Mouse (Mus musculus): ENCODE results near the gene Dapk3.
"Not testable (repeated sequence)": the region's sequence is repeated elsewhere in the genome, so short reads cannot be mapped to it uniquely, and the experiment has no call there.

The Dapk3 gene

DNA sequence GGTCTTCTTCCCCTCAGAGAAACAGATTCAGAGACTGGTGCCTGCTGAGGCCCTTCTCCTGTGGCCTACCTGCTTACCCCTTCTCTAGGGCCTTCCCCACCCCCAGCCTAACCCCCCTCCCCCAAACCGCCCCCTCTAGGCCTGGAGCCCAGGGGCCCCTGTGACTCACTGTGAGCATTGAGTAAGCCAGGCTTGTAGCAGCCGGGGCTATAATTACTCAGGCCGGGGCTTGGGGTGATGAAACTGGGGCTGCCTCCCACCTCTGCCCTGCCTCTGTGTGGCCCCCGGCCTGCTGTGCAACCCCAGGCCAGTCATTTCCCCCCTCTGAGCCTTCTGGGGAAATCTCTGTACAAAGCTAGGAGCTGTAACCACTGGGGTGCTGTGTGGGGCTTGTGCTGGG lies 36.5 kb upstream of the Dapk3 start:
- DNase-seq: no peak

DNA sequence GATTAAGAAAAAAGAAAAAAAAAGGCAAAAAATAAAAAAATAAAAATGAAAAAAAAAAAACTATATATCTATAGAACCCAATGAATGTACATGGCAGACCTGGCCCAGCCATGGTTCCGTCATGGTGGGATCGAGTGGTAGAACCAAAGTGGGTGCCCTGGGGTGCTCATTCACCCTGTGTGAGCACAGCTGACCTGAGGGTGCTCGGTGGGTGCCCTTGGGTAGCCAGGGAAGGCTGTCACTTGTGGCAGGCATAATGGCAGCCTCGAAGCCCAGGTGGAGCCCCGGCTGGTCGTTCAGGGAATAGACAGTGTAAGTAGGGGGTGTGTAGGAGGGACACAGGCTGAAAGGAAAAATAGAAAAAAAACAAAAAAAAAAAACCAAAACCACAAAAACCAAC lies 31.5 kb upstream of the Dapk3 start:
- DNase-seq: no peak

DNA sequence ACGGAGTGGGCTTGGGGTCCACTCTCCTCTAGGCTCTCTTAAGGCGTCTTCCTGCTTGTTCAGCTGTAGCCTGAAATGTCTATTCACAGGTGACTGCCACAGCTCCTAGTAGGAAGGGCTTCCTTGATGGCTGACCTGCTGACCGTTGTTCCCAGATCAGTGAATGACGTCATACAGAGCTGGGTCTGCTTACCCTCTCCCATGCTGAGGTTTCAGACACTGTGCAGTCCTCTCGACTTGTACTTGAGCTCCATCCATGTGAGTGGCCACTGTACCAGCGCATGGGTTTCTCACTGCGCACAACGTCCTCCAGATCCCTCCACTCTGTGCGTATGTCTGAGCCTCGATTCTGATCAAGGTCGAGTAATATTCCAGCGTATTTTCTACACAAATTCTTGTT lies 30.2 kb upstream of the Dapk3 start:
- DNase-seq: no peak

DNA sequence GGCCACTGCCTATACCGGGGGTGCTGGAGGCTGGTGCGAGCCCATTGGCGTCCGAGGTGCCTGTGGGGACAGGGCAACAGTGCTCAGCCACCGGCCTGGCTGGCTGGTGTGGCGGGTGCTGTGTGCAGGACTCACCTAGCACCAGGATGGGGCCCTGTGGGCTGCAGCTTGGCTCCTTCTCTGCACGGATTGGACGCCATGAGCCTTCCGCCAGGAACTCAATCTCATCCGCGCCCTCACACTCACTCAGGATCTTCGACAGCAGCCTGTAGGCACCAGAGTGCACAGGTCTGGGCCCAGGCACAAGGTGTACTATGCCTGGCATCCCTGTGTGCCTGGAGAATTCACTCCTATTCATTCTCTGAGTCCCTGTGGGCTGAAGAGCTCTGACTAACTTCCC lies 28.5 kb upstream of the Dapk3 start:
- DNase-seq: no peak

DNA sequence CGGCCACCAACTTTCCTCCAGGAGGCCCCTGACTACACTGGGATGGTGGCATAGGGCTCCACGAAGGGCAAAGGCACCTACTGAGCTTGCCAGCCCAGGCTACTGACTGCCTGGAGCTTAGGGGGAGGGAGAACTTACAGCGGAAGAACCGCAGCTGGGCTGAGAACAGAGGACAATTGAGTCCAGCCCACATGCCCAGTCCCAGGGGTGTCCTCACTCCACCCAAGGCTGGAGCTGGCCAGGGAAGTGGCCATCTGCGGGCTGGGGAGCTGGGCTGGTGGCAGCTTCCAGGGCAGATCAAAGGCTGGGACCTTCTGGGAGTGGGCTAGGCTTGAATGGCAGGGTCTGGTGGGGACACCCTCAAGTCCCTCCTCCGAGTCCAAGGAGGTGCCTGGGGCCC lies 28.1 kb upstream of the Dapk3 start:
- DNase-seq: no peak

DNA sequence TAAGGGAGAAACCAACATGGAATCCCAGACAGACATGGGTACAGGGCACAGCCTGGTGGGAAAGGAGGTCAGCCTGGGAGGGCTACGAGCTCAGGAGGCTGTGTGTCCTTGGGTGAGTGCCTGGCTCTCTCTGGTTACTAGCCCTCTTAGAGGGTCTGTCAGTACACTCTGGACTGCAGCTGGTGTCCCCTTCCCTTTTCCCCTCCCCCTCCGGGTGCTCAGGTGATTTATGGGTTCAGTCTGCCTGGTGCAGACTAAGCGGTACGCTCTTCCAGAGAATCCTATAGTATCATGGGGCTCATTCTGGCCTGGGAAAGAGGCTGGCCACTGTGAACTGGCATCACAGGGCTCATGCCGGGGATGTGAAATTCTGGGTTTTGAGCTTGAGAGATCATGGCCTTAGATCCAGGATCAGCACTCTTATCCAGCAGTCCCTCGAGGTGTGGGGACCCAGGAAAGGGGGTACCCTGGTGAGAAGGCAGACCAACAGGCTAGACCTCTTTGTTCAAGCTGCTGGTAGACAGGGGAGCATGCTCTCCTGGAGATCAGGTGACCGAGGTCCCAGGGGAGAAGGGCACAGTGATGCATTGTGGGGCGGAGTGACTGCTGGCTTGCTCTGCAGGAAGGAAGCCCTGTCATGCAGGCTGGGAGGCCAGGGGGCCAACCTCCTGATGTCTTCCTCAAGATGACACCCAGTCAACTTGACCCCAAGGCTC lies 21.0 kb upstream of the Dapk3 start:
- DNase-seq: peak; percentile 95

DNA sequence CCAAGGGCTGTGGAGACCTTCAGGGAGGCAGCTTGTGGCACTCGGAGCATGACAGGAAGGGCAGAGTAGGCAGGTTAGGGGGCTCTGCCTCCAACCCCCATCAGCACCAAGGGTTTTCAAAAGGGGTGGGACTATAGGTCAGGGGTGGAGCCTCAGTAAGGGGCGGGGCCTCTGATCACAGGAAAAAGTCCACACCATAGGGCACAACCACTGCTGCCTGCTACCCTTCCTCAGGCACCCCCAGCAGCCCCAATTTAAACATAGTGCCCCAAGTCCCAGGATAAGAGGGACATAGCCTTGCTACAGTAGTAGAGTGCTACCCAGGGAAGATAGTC lies 20.5 kb upstream of the Dapk3 start:
- no peak for DNase-seq

DNA sequence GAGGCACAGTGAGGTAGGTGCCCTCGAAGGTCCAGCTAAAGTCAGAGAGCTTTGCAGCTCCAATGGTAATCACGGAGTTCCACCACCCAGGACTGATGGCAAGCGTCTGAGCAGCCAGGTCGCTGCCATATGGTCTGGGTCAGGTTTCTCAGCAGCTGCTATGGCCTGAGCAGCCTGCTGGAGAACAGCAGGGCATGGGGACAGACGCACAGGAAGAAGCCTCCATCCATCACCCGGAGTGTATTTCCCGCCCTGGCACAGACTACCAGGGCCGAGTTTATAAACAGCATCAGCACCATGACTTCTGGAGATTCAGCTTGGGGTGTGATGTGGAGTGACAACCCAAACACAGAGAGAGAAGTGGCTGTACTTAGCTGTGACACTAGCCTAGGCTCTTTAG lies 17.7 kb upstream of the Dapk3 start:
- DNase-seq: no peak

DNA sequence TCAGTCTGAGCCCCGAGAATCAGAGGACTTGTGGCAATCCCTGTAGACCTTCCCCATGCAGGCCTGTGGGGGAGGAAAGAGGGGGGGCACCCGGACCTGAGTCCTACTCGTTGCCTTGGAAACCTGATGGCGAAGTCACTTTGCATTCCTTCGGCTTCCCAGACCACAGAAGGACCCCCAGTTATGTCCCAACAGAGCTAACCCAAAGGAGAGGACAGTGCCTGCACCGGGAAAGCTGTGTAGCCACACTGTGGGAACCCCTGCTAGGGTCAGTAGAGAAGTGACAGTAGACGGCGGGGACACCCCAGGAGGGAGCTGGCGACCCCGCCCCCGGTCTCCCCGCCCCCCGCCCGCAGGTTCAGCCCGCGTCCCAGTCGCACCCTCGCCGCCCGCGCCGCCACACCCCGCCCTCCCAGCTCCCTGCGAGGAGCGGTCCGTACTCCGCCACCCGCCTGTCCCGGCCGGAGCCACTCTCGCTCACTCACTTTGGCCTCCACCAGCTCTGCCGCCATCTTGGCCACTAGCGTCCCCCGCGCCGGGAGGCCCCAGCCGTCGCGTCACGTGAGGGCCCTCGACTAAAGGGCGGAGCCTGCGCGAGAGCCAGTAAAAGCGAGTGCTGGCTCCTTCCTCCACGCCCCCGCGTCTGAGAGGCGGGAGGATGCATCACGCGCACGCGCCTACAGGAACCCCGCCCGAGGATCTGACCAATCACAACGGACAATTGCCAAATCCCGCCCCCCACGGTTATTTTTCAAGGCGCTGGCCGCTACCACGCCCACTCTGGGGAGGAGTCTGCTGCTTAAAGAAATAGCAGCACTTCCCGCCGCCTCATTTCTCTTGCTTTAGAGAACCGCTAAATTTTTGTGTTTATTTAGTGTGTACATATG lies 15.4 kb upstream of the Dapk3 start, which contains the start of gene Pias4:
Gene Pias4 (minus strand): TSS at position 724 of the 887 bp plus-strand sequence.
- peak; percentile 100 for DNase-seq

DNA sequence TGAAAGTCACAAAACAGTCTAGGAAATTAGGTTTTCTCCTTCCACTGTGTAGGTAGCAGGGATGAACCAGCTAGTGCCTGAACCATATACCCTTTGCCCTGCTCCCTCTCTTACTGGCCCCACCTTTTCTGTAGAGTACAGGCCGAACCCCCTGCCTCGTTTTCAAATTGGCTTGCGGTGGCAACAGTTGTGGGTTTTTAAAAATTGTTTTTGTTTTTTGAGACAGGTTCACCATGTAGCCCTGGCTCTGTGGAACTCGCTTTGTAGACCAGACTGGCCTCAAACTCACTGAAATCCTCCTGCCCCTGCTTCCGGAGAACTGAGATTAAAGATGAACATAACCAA lies 14.7 kb upstream of the Dapk3 start:
- DNase-seq: no peak

DNA sequence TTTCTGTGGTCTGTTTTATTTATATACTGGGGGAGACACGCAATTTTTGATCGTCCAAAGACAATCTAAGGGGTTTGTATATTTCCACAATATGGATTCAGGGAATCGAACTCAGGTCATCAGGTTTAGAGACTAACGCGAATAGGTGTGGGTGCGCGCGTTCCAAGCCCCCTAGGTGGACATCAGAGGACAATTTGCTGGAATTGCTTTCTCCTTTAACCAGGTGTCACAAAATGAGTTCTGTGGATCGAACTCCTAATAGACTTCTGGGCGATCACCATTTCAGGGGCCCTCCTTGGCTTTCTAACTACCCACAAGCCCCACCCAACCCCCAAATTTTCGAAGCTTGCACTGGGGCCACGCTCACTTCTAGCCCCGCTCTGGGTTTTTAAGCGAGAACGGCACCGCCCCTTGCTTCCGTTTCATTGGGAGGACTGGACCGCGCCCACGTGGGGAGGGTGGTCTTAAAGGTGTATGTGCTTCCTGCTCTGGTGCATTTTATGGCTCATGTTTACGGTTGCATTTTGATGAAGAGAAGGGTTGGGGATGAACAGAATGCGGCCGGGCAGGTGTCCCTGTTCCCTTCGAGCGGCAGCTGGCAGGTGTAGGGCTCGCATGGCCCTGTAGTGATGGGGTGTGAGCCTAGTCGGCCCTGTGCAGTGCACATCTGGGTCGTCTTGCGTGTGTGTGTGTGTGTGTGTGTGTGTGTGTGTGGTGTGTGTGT lies 14.1 kb upstream of the Dapk3 start:
- DNase-seq: peak; percentile 99

DNA sequence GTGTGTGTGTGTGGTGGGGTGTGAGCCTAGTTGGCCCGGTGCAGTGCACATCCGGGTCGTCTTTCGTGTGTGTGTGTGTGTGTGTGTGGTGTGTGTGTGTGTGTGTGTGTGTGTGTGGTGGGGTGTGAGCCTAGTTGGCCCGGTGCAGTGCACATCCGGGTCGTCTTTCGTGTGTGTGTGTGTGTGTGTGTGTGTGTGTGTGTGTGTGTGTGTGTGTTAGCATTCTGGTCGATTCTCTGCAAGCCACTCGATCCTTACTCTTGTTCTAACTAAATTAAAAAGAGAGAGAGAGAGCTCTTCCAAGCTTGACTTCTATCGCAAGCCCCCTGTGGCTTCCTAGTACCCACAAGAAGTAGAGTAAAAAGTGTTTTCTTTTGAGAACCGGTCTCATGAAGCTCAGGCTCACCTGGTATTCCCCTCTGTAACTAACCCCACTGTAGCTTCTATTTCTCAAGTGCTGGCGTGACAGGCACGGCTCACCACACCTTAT lies 13.3 kb upstream of the Dapk3 start:
- not testable (repeated sequence) for DNase-seq

DNA sequence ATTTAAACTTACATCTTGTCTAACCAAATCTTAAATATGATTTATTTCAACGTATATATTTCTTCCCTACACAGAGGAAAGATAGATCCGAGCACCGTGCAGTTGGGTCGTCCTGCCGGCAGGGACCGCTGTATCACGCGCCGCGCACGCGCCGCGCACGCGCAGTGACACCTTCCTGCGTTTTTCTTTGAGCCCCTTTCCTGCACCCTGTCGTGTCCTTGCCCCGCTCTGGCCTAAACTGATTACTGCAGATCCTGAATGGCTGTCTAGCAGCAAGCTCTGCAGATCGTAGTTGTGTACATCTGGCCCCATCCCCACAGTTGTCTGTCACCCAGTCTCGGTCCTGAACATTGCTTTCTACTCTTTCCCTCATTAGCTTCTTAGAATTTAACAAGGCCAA lies 9.7 kb upstream of the Dapk3 start:
- peak; percentile 97 for DNase-seq

DNA sequence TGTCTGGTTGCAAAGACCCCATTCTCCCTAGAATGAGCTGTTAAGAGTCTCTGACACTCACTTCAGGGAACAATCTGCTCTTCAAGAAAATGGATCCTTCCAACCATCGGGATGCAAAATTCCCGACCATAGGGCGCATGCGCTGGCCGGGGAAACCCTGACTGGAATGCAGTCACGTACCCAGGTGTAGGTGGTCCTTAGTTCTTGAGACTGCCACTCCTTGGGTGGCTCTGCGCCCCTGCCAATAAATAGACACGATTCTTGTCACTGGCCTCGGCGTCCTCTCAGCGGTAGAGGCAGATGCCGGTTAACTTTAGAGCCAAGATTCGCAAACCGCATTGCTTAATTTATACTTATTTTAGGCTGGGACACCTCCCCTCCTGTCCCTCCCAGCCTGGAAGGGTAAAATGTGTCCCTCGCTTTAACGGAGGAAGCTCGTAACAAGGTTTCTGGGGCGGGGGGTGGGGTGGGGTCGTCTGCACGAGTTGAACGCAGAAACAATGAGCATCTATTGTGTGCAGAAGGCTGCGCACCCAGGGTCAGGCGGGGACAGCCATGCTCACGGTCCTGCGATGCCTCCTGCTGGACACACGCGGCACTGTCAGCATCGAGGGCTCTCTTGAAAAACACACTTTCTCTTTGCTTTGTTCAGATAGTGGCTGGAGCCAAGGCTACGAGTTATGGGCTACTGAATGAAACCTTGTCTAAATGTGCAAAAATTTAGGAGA lies 8.0 kb upstream of the Dapk3 start:
- DNase-seq: peak; percentile 98

DNA sequence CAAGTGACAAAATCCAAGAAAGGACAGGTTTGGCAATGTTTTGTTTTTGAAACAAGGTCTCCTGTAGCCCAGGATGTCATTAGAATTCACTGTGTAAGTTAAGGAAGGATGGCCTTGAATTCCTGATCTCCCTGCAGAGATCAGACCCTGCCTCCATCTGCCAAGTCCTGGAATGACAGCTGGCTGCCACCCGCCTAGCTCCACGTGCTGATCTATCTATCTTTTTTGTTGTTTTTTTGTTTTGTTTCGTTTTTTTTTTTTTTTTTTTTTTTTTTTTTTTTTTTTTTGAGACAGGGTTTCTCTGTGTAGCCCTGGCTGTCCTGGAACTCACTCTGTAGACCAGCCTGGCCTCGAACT lies 7.5 kb upstream of the Dapk3 start:
- peak; percentile 95 for DNase-seq

DNA sequence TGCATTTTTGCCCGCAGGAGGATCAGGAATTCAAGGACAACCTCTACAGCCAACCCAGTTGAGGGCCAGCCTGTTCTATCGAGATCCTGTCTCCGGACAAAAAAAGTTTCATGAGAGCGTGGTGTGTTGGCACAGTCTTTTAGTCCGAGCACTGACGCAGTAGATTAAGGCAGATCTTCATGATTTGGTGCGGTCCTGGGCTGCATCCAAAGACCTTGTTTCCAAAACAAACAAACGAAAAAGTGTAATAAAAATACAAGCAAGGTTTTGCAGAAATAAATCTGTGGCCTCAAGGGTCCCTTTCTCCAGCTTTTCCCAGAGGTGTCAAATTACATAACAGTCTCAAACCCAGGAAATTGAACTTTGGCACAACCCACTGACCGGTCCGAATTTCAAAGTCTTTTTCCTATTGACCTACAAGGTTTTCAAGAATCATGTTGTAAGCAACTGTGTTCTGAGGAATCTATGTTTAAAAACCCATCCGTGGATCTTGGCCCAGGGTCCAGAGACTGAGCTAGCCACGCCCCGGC lies 6.8 kb upstream of the Dapk3 start:
- peak; percentile 97 for DNase-seq

DNA sequence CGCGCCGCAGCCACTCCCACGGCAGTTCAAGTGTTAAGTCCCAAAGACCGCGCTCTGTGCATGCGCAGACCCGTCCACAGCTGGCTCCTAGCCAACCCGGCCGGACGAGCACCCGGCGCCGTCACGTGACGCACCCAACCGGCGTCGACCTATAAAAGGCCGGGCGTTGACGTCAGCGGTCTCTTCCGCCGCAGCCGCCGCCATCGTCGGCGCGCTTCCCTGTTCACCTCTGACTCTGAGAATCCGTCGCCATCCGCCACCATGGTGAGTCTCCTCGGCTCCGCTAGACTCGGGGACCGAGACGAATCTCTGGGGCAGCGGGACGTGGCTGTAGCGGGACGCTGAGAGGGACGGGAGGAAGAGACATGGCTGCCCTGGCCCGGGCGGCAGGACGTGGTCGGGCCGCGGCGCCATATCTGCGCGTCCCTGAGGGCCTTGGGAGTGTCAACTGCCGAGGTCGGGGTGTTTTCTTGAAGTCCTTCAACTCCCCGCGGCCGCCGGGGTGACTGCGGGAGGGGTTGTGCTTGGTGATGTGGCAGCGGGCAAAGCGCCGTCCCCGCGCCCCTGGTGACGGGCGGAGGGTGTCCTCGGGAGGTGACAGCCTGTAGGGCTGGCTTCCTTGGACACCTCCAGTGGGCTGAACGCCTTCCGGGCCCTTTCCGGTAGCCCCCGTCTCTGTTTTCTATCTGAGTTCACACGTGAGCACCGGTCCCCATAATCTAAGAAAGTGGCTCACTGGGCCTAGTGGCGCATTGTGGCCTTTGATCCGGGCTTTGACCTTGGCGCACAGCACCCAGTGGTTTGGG lies 6.1 kb upstream of the Dapk3 start, which contains the start of gene Eef2:
Gene Eef2 (plus strand): TSS at position 166 of the 806 bp plus-strand sequence.
- DNase-seq: peak; percentile 100

DNA sequence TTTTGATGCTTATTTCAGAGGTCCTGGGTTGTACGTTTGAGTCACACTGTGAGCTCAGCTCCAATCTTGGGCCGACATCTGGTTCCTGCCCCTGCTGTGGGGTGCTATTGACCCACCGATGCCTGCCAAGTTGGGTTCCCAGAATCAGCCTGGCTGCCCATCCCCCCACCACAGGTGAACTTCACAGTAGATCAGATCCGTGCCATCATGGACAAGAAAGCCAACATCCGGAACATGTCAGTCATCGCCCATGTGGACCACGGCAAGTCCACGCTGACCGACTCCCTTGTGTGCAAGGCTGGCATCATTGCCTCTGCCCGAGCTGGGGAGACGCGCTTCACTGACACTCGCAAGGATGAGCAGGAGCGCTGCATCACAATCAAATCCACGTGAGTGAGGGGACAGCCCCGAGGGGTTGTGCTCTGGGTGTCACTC lies 5.3 kb upstream of the Dapk3 start:
- peak; percentile 97 for DNase-seq

DNA sequence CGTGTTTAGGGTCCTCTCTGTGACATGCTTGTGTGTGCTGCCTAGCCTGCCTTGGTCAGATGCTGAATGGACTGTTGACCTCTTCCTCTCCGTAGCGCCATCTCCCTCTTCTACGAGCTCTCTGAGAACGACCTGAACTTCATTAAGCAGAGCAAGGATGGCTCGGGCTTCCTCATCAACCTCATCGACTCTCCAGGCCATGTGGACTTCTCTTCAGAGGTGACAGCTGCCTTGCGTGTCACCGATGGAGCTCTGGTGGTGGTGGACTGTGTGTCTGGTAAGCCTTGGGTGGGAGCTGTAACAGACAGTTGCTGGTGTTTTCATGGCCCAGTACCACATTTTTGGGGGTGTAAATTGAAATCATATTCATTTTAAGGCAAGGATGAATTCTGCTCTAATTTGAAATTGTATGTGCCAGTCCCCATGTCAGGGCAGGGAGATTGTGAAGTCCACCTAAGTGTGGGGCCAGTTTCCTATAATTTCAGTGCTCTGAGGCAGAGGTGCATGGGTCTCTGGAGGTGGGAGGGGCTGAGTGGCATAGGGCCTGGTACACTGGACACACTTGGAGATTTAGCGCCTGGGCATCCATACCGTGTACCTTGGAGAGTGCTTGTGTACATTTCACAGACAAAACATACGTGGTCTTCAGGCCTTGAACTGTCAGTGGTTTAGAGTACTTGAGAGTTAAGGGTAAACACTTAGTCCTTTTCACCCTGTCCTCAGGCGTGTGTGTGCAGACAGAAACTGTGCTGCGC lies 4.7 kb upstream of the Dapk3 start:
- peak; percentile 97 for DNase-seq

DNA sequence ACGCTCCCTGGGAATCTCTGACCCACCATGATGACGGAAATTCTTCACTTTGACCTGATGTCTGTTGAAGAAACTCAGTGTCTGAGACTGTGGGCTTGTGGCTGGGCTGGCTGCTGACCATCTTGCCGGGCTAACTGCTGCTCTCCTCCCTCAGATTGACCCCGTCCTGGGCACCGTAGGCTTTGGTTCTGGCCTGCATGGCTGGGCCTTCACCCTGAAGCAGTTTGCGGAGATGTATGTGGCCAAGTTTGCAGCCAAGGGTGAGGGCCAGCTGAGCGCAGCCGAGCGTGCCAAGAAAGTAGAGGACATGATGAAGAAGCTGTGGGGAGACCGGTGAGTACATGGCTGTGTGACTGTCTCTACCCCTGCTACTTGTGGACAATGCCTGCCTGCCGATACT lies 3.9 kb upstream of the Dapk3 start:
- DNase-seq: no peak
